Mouse (Mus musculus): Measurements from ENCODE around the gene Phospho2. TPM values are rescaled to one million over a fixed set of nuclear protein-coding genes. Genes with fewer than 3 reads are reported as not detected.

Gene Phospho2
- total RNA-seq, 1 experiment, result 9.6 TPM

DNA sequence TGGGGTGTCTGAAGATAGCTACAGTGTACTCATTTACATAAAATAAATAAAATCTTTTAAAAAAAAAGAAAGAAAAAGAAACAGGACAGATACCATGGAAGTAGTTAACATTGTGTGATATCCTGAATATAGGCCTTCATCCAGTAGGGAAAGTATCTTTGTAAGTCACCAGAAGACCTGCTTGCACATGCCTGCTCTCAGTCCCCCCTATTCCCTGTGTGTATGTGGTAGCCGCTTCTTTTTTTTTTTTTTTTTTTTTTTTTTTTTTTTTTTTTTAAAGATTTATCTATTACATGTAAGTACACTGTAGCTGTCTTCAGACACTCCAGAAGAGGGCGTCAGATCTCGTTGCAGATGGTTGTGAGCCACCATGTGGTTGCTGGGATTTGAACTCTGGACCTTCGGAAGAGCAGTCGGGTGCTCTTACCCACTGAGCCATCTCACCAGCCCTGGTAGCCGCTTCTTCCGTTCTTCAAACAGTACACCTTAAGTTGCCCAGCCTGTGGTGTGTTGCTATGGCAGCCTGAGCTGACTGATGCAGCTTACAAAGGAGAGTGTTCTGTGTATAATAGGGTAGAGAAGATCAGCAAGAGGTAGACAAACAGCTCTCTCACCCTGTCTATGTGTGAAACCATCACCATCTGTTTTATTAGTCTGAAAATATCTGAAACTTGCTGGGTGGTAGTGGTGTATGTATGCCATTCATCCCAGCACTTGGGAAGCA, 48.0 kb downstream of the Phospho2 start:
- no peaks in the 10 kb centered on the region for H3K9me3 ChIP-seq (ENCODE audit: control insufficient read depth, insufficient read depth, low read depth, low read length)
- no peak overlapping the region for H3K9ac ChIP-seq (ENCODE audit: insufficient read depth, low read depth, low read length, poor library complexity, severe bottlenecking)
- in situ Hi-C loops (cut with MboI; ENCODE audit: low sequenced_read_pairs in 2 of 2, unreplicated experiment in 2 of 2), result no loop called here
- no peak overlapping the region for H3K4me3 ChIP-seq (ENCODE audit: insufficient read depth in 1 of 2, low read depth in 1 of 2, low read length in 2 of 2, poor library complexity in 1 of 2, severe bottlenecking in 1 of 2)
- no peak overlapping the region for H3K27ac ChIP-seq (ENCODE audit: insufficient read depth, low read depth, low read length, poor library complexity, severe bottlenecking)
- no peak for DNase-seq (ENCODE audit: low read depth, low spot score)
- no peaks in the 10 kb centered on the region for H3K4me1 ChIP-seq (ENCODE audit: control insufficient read depth in 2 of 2, insufficient read depth in 2 of 2, low read length in 2 of 2, poor library complexity in 1 of 2)
- H3K36me3 ChIP-seq (ENCODE audit: control insufficient read depth, insufficient read depth, low read length, poor library complexity, severe bottlenecking), result peaks cover 2% of the 10 kb centered on the region; the same call in 1 of the 2 replicates
- no peak for TF ChIP-seq MAFK (IDR thresholded peaks at IDR 0.05; ENCODE audit: insufficient read depth, low read depth, low read length)
- peak; percentile 83 for TF ChIP-seq ZNF384 (IDR thresholded peaks at IDR 0.05; ENCODE audit: low read depth, low read length)

- Histone ChIP-seq H3K36me3 (ENCODE audit: control insufficient read depth, insufficient read depth, low read length, poor library complexity, severe bottlenecking) (peaks cover 2% of the 10 kb centered on the region; the same call in 1 of the 2 replicates), H3K9ac (ENCODE audit: insufficient read depth, low read depth, low read length, poor library complexity, severe bottlenecking) (no peak overlapping the region), H3K27ac (ENCODE audit: insufficient read depth, low read depth, low read length, poor library complexity, severe bottlenecking) (no peak overlapping the region), H3K4me3 (ENCODE audit: insufficient read depth in 1 of 2, low read depth in 1 of 2, low read length in 2 of 2, poor library complexity in 1 of 2, severe bottlenecking in 1 of 2) (no peak overlapping the region), H3K9me3 (ENCODE audit: control insufficient read depth, insufficient read depth, low read depth, low read length) (no peaks in the 10 kb centered on the region), H3K4me1 (ENCODE audit: control insufficient read depth in 2 of 2, insufficient read depth in 2 of 2, low read length in 2 of 2, poor library complexity in 1 of 2) (no peaks in the 10 kb centered on the region)
- TF ChIP-seq HCFC1 (IDR thresholded peaks at IDR 0.05; ENCODE audit: borderline replicate concordance, insufficient read depth, low read length) (no peak), MAFK (IDR thresholded peaks at IDR 0.05; ENCODE audit: insufficient read depth, low read depth, low read length) (no peak), ZNF384 (IDR thresholded peaks at IDR 0.05; ENCODE audit: low read depth, low read length) (no peak), CHD2 (IDR thresholded peaks at IDR 0.05; ENCODE audit: low read depth, low read length) (no peak), ZC3H11A (IDR thresholded peaks at IDR 0.05; ENCODE audit: borderline replicate concordance, low read depth, low read length) (no peak)
- no peak for DNase-seq (ENCODE audit: low read depth, low spot score)
- in situ Hi-C loops (cut with MboI; ENCODE audit: low sequenced_read_pairs in 2 of 2, unreplicated experiment in 2 of 2), result no loop called here
Measured at GRCm38 (mm10) chr2:69837996-69838395, 48.6 kb downstream of the Phospho2 start.

DNA sequence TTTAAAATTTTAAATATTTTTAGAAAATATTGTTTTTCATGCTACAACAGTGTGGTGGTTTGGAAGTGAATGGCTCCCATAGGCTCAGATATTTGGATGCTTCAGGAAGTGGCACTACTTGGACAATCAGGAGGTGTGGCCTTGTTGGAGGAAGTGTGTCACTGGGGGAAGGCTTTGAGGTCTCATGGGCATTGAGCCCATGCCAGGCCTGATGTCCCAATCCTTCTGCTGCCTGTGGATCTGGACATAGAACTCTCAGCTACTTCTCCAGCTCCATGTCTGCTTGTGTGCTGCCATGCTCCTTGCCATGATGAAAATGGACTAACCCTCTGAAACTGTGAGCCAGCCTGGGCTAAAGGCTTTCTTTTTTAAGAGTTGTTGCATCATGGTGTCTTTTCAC, 49.3 kb downstream of the Phospho2 start:
- Histone ChIP-seq H3K36me3 (ENCODE audit: control insufficient read depth, insufficient read depth, low read length, poor library complexity, severe bottlenecking) (no peaks in the 10 kb centered on the region; the same call in 1 of the 2 replicates), H3K27ac (ENCODE audit: insufficient read depth, low read depth, low read length, poor library complexity, severe bottlenecking) (no peak overlapping the region), H3K9ac (ENCODE audit: insufficient read depth, low read depth, low read length, poor library complexity, severe bottlenecking) (no peak overlapping the region), H3K4me3 (ENCODE audit: insufficient read depth in 1 of 2, low read depth in 1 of 2, low read length in 2 of 2, poor library complexity in 1 of 2, severe bottlenecking in 1 of 2) (no peak overlapping the region), H3K9me3 (ENCODE audit: control insufficient read depth, insufficient read depth, low read depth, low read length) (no peaks in the 10 kb centered on the region), H3K4me1 (ENCODE audit: control insufficient read depth in 2 of 2, insufficient read depth in 2 of 2, low read length in 2 of 2, poor library complexity in 1 of 2) (no peaks in the 10 kb centered on the region)
- in situ Hi-C loops (cut with MboI; ENCODE audit: low sequenced_read_pairs in 2 of 2, unreplicated experiment in 2 of 2), result no loop called here
- no peak for DNase-seq (ENCODE audit: low read depth, low spot score)
- TF ChIP-seq ZC3H11A (IDR thresholded peaks at IDR 0.05; ENCODE audit: borderline replicate concordance, low read depth, low read length) (no peak), MAFK (IDR thresholded peaks at IDR 0.05; ENCODE audit: insufficient read depth, low read depth, low read length) (no peak), CHD2 (IDR thresholded peaks at IDR 0.05; ENCODE audit: low read depth, low read length) (no peak)

- Histone ChIP-seq H3K4me3 (ENCODE audit: insufficient read depth in 1 of 2, low read depth in 1 of 2, low read length in 2 of 2, poor library complexity in 1 of 2, severe bottlenecking in 1 of 2) (no peak overlapping the region), H3K27ac (ENCODE audit: insufficient read depth, low read depth, low read length, poor library complexity, severe bottlenecking) (no peak overlapping the region), H3K36me3 (ENCODE audit: control insufficient read depth, insufficient read depth, low read length, poor library complexity, severe bottlenecking) (no peaks in the 10 kb centered on the region), H3K9me3 (ENCODE audit: control insufficient read depth, insufficient read depth, low read depth, low read length) (no peaks in the 10 kb centered on the region), H3K4me1 (ENCODE audit: control insufficient read depth in 2 of 2, insufficient read depth in 2 of 2, low read length in 2 of 2, poor library complexity in 1 of 2) (no peaks in the 10 kb centered on the region), H3K9ac (ENCODE audit: insufficient read depth, low read depth, low read length, poor library complexity, severe bottlenecking) (no peak overlapping the region)
- no peak for TF ChIP-seq CHD2 (IDR thresholded peaks at IDR 0.05; ENCODE audit: low read depth, low read length)
- TF ChIP-seq ZNF384 (IDR thresholded peaks at IDR 0.05; ENCODE audit: low read depth, low read length), result no peak
- no peak for TF ChIP-seq HCFC1 (IDR thresholded peaks at IDR 0.05; ENCODE audit: borderline replicate concordance, insufficient read depth, low read length)
- TF ChIP-seq MAFK (IDR thresholded peaks at IDR 0.05; ENCODE audit: insufficient read depth, low read depth, low read length), result no peak
- in situ Hi-C loops (cut with MboI; ENCODE audit: low sequenced_read_pairs in 2 of 2, unreplicated experiment in 2 of 2), result no loop called here
- DNase-seq (ENCODE audit: low read depth, low spot score), result no peak
Measured at GRCm38 (mm10) chr2:69840261-69840660, 50.8 kb downstream of the Phospho2 start.

- Histone ChIP-seq H3K27ac (ENCODE audit: insufficient read depth, low read depth, low read length, poor library complexity, severe bottlenecking) (no peak overlapping the region), H3K4me3 (ENCODE audit: insufficient read depth in 1 of 2, low read depth in 1 of 2, low read length in 2 of 2, poor library complexity in 1 of 2, severe bottlenecking in 1 of 2) (no peak overlapping the region), H3K9ac (ENCODE audit: insufficient read depth, low read depth, low read length, poor library complexity, severe bottlenecking) (no peak overlapping the region), H3K9me3 (ENCODE audit: control insufficient read depth, insufficient read depth, low read depth, low read length) (no peaks in the 10 kb centered on the region), H3K36me3 (ENCODE audit: control insufficient read depth, insufficient read depth, low read length, poor library complexity, severe bottlenecking) (no peaks in the 10 kb centered on the region), H3K4me1 (ENCODE audit: control insufficient read depth in 2 of 2, insufficient read depth in 2 of 2, low read length in 2 of 2, poor library complexity in 1 of 2) (no peaks in the 10 kb centered on the region; a peak in 1 of 4 replicates)
- DNase-seq (ENCODE audit: low read depth, low spot score), result no peak
- no peak for TF ChIP-seq HCFC1 (IDR thresholded peaks at IDR 0.05; ENCODE audit: borderline replicate concordance, insufficient read depth, low read length)
- TF ChIP-seq MAFK (IDR thresholded peaks at IDR 0.05; ENCODE audit: insufficient read depth, low read depth, low read length), result no peak
- no peak for TF ChIP-seq ZC3H11A (IDR thresholded peaks at IDR 0.05; ENCODE audit: borderline replicate concordance, low read depth, low read length)
- no peak for TF ChIP-seq ZNF384 (IDR thresholded peaks at IDR 0.05; ENCODE audit: low read depth, low read length)
- TF ChIP-seq CHD2 (IDR thresholded peaks at IDR 0.05; ENCODE audit: low read depth, low read length), result no peak
- in situ Hi-C loops (cut with MboI; ENCODE audit: low sequenced_read_pairs in 2 of 2, unreplicated experiment in 2 of 2), result no loop called here
Measured at GRCm38 (mm10) chr2:69849215-69849614, 59.8 kb downstream of the Phospho2 start.

Other genes starting within 250 kb of the Phospho2 start
- 103 and 124 TPM in 2 replicates for gene Lrp2, start 203.6 kb upstream of the Phospho2 start, total RNA-seq (2012; rRNA removed)
- 7.8 and 8.3 TPM in 2 replicates for gene Bbs5, start 142.5 kb upstream of the Phospho2 start, total RNA-seq (2012; rRNA removed)
- 0.37 and 0.40 TPM in 2 replicates for gene Klhl41, start 119.5 kb upstream of the Phospho2 start, total RNA-seq (2012; rRNA removed)
- gene Fastkd1, start 76.1 kb upstream of the Phospho2 start, total RNA-seq (2012; rRNA removed), result 13.7 and 17.8 TPM in 2 replicates
- 24.7 and 32.2 TPM in 2 replicates for gene Ppig, start 67.1 kb upstream of the Phospho2 start, total RNA-seq (2012; rRNA removed)
- 0.98 and 1.1 TPM in 2 replicates for gene Ccdc173, start within 50 bp of the Phospho2 start, total RNA-seq (2012; rRNA removed)
- 2.7 and 5.0 TPM in 2 replicates for gene Klhl23, start 32.3 kb downstream of the Phospho2 start, total RNA-seq (2012; rRNA removed)
- gene Ssb, start 71.9 kb downstream of the Phospho2 start, total RNA-seq (2012; rRNA removed), result 118 and 191 TPM in 2 replicates
- 31.6 and 43.0 TPM in 2 replicates for gene Mettl5, start 96.0 kb downstream of the Phospho2 start, total RNA-seq (2012; rRNA removed)
- 64.3 and 64.6 TPM in 2 replicates for gene Ubr3, start 107.6 kb downstream of the Phospho2 start, total RNA-seq (2012; rRNA removed)
- gene Myo3b, start 249.5 kb downstream of the Phospho2 start, total RNA-seq (2012; rRNA removed), result 0.13 and 0.69 TPM in 2 replicates